ENCODE assay signal across 17 mouse cellular contexts in the genomic region with DNA sequence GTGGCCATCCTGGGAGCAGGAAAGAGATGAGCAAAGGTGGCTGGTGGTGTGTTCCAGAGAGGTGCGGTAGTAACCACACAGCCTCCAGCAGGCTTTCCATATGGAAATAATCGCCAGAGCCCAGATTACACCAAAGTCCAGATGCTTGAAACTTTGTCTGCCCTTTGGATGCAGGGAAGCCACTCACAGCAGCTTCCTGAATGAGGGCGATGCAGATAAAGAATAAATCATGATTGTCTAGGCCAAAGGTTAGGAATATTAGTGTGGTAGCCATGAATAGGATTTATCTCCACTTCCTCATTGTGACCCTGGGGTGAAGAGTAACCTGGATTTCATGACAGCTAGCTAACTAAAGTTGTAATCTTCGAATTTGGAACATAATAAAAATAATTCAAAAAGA. TPM values are rescaled to one million over a fixed set of nuclear protein-coding genes. Genes with fewer than 3 reads are reported as not detected.
A peak's percentile ranks its signal among the peaks of the same experiment; 100 is the strongest.
DNase-seq lines count a peak whose midpoint lies in the region; ATAC-seq and TF ChIP-seq lines count a peak whose summit lies in the region.
"Had no signal": no experiment of that assay in that cellular context is flagged by ENCODE, and none has a peak within 500 bp of the region (broad histone marks: within the 10 kb centered on the region; RNA-seq: fewer than 3 reads in every experiment).

No protein-coding gene starts in this region.

- no peak for ATAC-seq in embryonic facial prominence, embryonic 11.5 days (replicated peaks; ENCODE audit: insufficient number of reproducible peaks, low FRiP score, low TSS enrichment, low read depth)
- ATAC-seq in kidney, embryonic 15.5 days (replicated peaks; ENCODE audit: low FRiP score), result no peak
- ATAC-seq: forebrain, embryonic 13.5 days; forebrain, embryonic 15.5 days; forebrain, postnatal 0 days had no signal

- WGBS in embryonic facial prominence, embryonic 10.5 days, result 67% methylated on average over 4 of the region's 4 CpGs
- WGBS in embryonic facial prominence, embryonic 11.5 days, result 64% methylated on average over 4 of the region's 4 CpGs
- 23% methylated on average over 4 of the region's 4 CpGs for WGBS in small intestine, adult 2 months
- WGBS in kidney, embryonic 15.5 days, result 69% methylated on average over 4 of the region's 4 CpGs

- H3K36me3 ChIP-seq in embryonic facial prominence, embryonic 10.5 days (replicated peaks), result peaks cover 11% of the 10 kb centered on the region
- no peaks in the 10 kb centered on the region for H3K36me3 ChIP-seq in embryonic facial prominence, embryonic 11.5 days (replicated peaks; ENCODE audit: control insufficient read depth, insufficient read depth, low read depth, low read length)
- no peaks in the 10 kb centered on the region for H3K36me3 ChIP-seq in small intestine, adult 2 months (ENCODE audit: control insufficient read depth, insufficient read depth, low read length)
- H3K36me3 ChIP-seq in kidney, embryonic 15.5 days, result peaks cover 27% of the 10 kb centered on the region

- H3K27ac ChIP-seq in embryonic facial prominence, embryonic 10.5 days (replicated peaks), result no peak overlapping the region
- no peak overlapping the region for H3K27ac ChIP-seq in embryonic facial prominence, embryonic 11.5 days (replicated peaks; ENCODE audit: low read depth, low read length)
- peak overlapping the region; percentile 97 for H3K27ac ChIP-seq in small intestine, adult 2 months (ENCODE audit: insufficient read depth, low read depth, low read length)
- H3K27ac ChIP-seq in kidney, embryonic 15.5 days, result no peak overlapping the region
- H3K27ac ChIP-seq: embryonic facial prominence, embryonic 12.5 days; forebrain, embryonic 13.5 days; forebrain, embryonic 15.5 days had no signal

- no peaks in the 10 kb centered on the region for H3K27me3 ChIP-seq in embryonic facial prominence, embryonic 10.5 days (replicated peaks; ENCODE audit: low read depth, poor library complexity, severe bottlenecking)
- H3K27me3 ChIP-seq in embryonic facial prominence, embryonic 11.5 days (ENCODE audit: control insufficient read depth, insufficient read depth, low read length), result no peaks in the 10 kb centered on the region
- H3K27me3 ChIP-seq in small intestine, adult 2 months (ENCODE audit: control insufficient read depth, insufficient read depth, low read length), result no peaks in the 10 kb centered on the region
- H3K27me3 ChIP-seq in kidney, embryonic 15.5 days, result no peaks in the 10 kb centered on the region
- H3K27me3 ChIP-seq: embryonic facial prominence, embryonic 12.5 days; forebrain, embryonic 13.5 days; forebrain, embryonic 15.5 days had no signal

- DNase-seq in embryonic facial prominence, embryonic 10.5 days (ENCODE audit: low spot score), result peak; percentile 9
- peak; percentile 14 for DNase-seq in embryonic facial prominence, embryonic 11.5 days (ENCODE audit: low spot score)
- DNase-seq in ovary, adult 18-20 months (ENCODE audit: low spot score), result no peak
- DNase-seq: adrenal gland, adult 8-10 months; adrenal gland, postnatal 14 days; adrenal gland, postnatal 36 days; cerebellum, adult 11-12 months; cerebellum, adult 2 months; cerebellum, adult 9-10 months; cerebellum, postnatal 10 days; cerebellum, postnatal 25 days; forebrain, postnatal 0 days had no signal

- no peaks in the 10 kb centered on the region for H3K9me3 ChIP-seq in embryonic facial prominence, embryonic 10.5 days
- no peaks in the 10 kb centered on the region for H3K9me3 ChIP-seq in embryonic facial prominence, embryonic 11.5 days (replicated peaks; ENCODE audit: control insufficient read depth, low read length)
- H3K9me3 ChIP-seq in kidney, embryonic 15.5 days (replicated peaks), result no peaks in the 10 kb centered on the region
- H3K9me3 ChIP-seq: embryonic facial prominence, embryonic 12.5 days; forebrain, embryonic 13.5 days; forebrain, embryonic 15.5 days had no signal

- H3K4me3 ChIP-seq in embryonic facial prominence, embryonic 10.5 days, result no peak overlapping the region
- H3K4me3 ChIP-seq in embryonic facial prominence, embryonic 11.5 days (ENCODE audit: low read depth, low read length), result no peak overlapping the region
- H3K4me3 ChIP-seq in small intestine, adult 2 months (ENCODE audit: low read depth, low read length), result no peak overlapping the region
- no peak overlapping the region for H3K4me3 ChIP-seq in kidney, embryonic 15.5 days (replicated peaks)
- H3K4me3 ChIP-seq: embryonic facial prominence, embryonic 12.5 days; forebrain, embryonic 13.5 days; forebrain, embryonic 15.5 days had no signal

- TF ChIP-seq CTCF in small intestine, adult 2 months (IDR thresholded peaks at IDR 0.05; ENCODE audit: extremely low read depth, insufficient read length, insufficient replicate concordance, low read depth, low read length), result no peak

- TF ChIP-seq POLR2A in small intestine, adult 2 months (IDR thresholded peaks at IDR 0.05; ENCODE audit: low read depth, low read length), result no peak

- no peak overlapping the region for H3K4me2 ChIP-seq in embryonic facial prominence, embryonic 11.5 days (ENCODE audit: low read depth, low read length)
- H3K4me2 ChIP-seq in kidney, embryonic 15.5 days, result no peak overlapping the region
- H3K4me2 ChIP-seq: embryonic facial prominence, embryonic 12.5 days; forebrain, embryonic 13.5 days; forebrain, embryonic 15.5 days had no signal

- H3K9ac ChIP-seq in embryonic facial prominence, embryonic 11.5 days (replicated peaks; ENCODE audit: low read length), result no peak overlapping the region
- no peak overlapping the region for H3K9ac ChIP-seq in kidney, embryonic 15.5 days
- H3K9ac ChIP-seq: embryonic facial prominence, embryonic 12.5 days; forebrain, embryonic 13.5 days; forebrain, embryonic 15.5 days; forebrain, postnatal 0 days had no signal

- peaks cover 12% of the 10 kb centered on the region for H3K4me1 ChIP-seq in embryonic facial prominence, embryonic 10.5 days
- H3K4me1 ChIP-seq in embryonic facial prominence, embryonic 11.5 days (ENCODE audit: control insufficient read depth, insufficient read depth, low read length), result no peaks in the 10 kb centered on the region
- H3K4me1 ChIP-seq in small intestine, adult 2 months (ENCODE audit: control insufficient read depth, insufficient read depth, insufficient read length, low read length), result peaks cover 13% of the 10 kb centered on the region; the same call in 1 of the 2 replicates
- no peaks in the 10 kb centered on the region for H3K4me1 ChIP-seq in kidney, embryonic 15.5 days
- H3K4me1 ChIP-seq: embryonic facial prominence, embryonic 12.5 days; forebrain, embryonic 15.5 days had no signal

RNA-seq across cellular contexts. Expression of a gene that starts 43.3 kb away (rescaled TPM):
- 86.6 and 89.3 TPM in 2 replicates for polyA plus RNA-seq in embryonic facial prominence, embryonic 10.5 days (2016; fragmentation: Nextera tagmentation; extraction: Ambion mirVana)
- 89.5 and 90.1 TPM in 2 replicates for polyA plus RNA-seq in embryonic facial prominence, embryonic 11.5 days (2014; fragmentation: Nextera tagmentation; extraction: Ambion mirVana)
- polyA plus RNA-seq in small intestine, adult 2 months (2012; rRNA removed), result 7.5 and 26.6 TPM in 2 replicates
- 86.5 and 87.7 TPM in 2 replicates for polyA plus RNA-seq in kidney, embryonic 15.5 days (2015; fragmentation: Nextera tagmentation; extraction: Ambion mirVana)
